Mouse (Mus musculus): Measurements from ENCODE around the gene Nol11.

DNA sequence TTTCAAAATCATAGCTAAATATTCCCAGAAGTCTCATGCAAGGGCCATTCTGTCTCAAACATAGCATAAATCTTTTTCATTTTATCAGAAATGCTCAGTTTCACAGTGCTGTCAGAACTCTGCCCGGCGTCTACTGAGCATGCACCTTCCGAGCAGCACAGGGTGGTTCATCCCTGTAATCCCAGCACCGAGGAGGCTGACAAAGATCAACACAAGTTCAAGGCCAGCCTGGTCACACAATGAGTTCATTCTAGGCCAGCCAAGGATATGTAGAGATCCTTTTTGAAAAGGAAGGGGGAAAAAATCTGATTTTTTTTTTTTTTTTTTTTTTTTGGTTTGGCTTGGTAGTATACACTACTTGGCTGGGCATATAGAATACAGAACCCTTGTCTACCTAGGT, 64.2 kb downstream of the Nol11 start:
- no peak for TF ChIP-seq POLR2A (IDR thresholded peaks at IDR 0.05; ENCODE audit: borderline replicate concordance, extremely low read depth, low read depth, low read length)
- TF ChIP-seq CTCF (IDR thresholded peaks at IDR 0.05; ENCODE audit: insufficient read depth, low read length): no peak
